Mouse (Mus musculus) large intestine, adult 2 months (tissue): ENCODE measurements around the gene Glb1l. TPM values are rescaled to one million over a fixed set of nuclear protein-coding genes. Genes with fewer than 3 reads are reported as not detected.
"Not testable (repeated sequence)": the region's sequence is repeated elsewhere in the genome, so short reads cannot be mapped to it uniquely, and the experiment has no call there.

Experiments used
- DNase-seq: peaks from one replicate; pipeline ENCODE4 v3.0.0-alpha.2; 2012; ENCODE audit warnings: low read depth, low spot score
- WGBS: fragments of 180-500 bp; shearing (Covaris S2); methylation state at CpG from one replicate; pipeline ENCODE4 v1.1.7; 2018; 5-methylcytosine and 5-hydroxymethylcytosine counted together
- polyA plus RNA-seq: library from polyadenylated mRNA; depleted of rRNA; stranded (reverse); fragments of >200 nt; gene quantifications from 2 replicates; pipeline ENCODE4 v1.2.3, GENCODE M21; 2012

The Glb1l gene
- polyA plus RNA-seq, 1 experiment: 2.1 TPM

DNA sequence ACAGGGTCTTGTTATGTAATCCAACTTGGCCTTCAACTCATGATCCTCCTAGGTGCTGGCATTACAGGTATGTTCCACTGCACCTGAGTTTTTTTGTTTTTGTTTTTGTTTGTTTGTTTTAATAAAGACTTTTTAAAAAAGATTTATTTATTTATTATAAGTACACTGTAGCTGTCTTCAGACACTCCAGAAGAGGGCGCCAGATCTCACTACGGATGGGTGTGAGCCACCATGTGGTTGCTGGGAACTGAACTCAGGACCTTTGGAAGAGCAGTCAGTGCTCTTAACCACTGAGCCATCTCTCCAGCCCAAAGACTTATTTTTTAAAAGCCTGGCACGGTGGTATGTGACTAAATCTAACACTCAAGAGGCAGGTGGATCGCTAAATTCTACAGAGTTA, 21.9 kb upstream of the Glb1l start:
- WGBS: 72% methylated on average over 4 of the region's 4 CpGs
- not testable (repeated sequence) for DNase-seq

DNA sequence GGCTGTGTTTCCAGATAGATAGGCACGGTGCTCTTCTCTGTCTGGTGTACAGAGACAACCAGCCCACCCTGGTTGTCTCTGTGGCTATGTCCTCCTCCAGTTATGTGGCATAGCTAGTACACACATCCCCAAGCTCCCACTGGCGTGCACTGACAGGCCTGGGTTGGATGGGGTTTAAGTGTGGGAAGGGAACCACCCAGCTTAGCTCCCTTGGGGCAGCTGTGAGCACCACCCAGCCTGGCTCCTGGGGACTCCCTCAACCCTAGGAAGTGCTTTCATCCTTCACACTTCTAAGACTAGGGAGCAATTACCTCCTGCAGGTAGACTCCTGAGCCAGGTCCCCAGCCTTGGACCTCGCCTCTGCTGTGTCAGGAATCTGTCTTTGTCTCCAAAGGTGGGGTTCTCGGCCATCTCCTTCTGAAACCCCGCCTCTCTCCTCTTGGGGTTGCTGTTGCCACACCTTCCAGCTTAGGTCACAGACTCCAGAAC, 21.1 kb upstream of the Glb1l start, which contains the start of gene A630095N17Rik:
Gene A630095N17Rik (minus strand): TSS at position 439 of the 489 bp plus-strand sequence.
- WGBS: 69% methylated on average over 5 of the region's 5 CpGs
- DNase-seq: no peak

DNA sequence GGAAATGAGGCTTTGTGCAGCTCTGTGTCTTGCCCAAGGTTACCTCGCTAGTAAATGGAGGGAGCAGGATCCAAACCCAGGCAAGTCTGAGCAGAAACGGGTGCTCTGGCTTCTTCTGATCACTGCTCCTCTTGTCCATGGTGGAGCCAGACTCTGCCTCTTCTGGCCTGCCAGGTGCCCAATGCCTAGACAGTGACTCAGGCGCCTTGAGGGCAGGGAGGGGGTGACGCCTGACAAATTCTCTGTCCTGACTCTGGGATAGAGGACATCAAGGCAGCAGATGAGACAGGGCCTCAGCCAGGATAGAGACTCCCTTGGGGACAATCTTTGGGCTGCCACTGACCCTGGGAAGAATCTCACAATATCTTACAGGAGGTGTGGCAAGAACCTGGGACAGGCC, 20.6 kb upstream of the Glb1l start:
- 72% methylated on average over 4 of the region's 4 CpGs for WGBS
- no peak for DNase-seq

DNA sequence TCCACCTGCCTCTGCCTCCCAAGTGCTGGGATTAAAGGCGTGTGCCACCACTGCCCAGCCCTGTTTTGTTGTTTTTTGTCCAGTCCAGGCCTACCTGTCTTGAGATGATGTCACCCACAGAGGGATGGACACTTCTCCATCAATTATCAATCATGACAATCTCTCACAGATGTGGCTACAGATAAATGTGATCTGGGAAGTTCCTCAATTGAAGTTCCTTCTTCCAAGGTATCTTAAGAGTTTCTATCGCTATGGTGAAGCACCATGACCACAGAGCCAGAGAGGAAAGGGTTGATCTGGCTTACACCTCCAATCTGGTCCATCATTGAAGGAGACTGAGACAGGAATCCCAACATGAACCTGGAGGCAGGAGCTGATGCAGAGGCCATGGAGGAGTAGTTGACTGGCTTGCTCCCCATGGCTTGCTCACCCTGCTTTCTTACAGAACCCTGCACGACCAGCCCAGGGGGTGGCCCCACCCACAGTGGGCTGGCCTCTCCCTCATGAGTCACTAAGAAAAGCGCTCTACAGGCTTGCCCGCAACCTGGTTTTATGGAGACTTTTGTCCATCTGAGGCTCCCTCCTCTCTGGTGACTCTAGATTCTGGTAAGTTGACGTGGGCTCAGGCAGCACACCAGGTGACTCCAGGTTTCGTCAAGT, 19.9 kb upstream of the Glb1l start:
- DNase-seq: no peak

DNA sequence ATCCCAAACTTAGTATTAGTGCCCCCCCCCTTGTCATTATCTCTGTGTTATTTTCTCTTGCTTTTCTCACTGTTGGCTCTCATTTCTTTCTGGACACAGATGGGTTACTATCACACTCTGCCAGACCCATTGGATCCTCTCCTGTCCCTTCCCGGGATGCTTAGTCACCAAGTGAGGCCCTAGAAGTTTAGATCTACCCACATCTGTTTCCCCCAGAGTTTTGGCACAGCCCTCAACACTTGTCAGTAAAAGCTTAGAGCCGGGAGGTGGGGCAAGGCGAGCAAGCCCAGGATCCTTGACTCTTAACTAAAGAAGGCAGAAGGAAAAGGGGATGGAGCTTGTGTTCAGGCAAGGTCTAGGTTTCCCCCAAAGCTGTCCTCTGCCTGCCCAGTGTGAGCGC, 18.5 kb upstream of the Glb1l start:
- WGBS: 58% methylated on average over 4 of the region's 4 CpGs
- no peak for DNase-seq

More for the DNA sequence above, 19.9 kb upstream of the Glb1l start:
- 50% methylated on average over 7 of the region's 7 CpGs for WGBS

DNA sequence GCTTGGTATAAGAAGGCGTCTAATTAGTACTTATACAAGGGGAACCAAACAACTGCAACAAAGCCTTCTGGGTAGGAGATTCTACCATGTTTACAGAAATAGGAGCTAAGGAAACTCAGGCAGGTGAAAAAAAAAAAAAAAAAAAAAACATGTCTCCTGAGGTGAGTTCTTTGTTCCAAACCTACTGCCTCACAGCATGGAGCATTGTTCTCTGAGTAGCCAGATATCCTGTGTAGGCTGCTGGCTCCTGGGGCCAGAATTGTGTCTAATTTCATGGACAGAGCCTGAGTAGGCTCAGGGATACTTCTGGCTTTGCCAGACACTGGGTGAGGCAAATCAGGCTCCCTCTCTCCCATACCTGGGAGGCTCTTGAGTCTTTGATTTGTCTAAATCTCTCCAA, 17.0 kb upstream of the Glb1l start:
- WGBS: 79% methylated on average over 1 of the region's 1 CpGs
- no peak for DNase-seq

DNA sequence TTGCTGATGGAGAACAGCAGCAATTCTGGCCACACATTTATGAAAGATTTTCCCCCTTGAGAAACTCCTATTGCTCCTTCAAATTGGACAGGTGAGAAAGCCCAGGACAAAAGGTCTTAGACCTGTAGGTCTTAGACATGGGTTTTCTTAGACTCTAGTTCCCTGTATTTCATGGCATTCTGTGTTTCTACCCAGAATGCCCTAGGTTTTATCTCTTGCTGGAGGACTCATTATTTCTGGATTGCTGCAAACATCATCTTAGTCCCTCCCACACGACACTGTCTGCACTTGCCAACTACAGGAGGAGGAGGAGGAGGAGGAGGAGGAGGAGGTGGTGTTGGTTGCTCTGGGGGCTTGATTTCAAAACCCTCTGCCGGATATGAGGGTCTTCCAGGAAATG, 15.5 kb upstream of the Glb1l start:
- DNase-seq: no peak

DNA sequence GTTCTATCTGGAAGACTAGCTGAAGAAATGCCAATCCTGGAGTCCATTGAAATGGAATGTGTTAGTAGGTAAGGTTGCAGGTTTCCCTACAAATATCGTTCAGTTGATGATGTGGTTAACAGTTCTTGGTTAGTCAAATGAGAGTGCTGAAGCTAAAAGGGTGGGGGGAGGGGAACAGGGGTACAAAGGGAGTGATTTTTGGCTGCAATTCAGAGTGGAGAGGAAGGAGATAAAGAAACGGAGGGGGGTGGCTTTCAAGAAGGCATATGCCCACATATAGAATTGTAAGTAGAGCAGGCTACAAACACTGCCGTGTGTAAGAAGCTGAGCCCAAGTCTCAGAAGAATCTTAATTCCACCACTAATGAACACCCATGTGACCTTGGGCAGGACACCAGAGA, 14.9 kb upstream of the Glb1l start:
- 61% methylated on average over 3 of the region's 3 CpGs for WGBS
- no peak for DNase-seq

More for the DNA sequence above, 15.5 kb upstream of the Glb1l start:
- 50% methylated on average over 2 of the region's 2 CpGs for WGBS

DNA sequence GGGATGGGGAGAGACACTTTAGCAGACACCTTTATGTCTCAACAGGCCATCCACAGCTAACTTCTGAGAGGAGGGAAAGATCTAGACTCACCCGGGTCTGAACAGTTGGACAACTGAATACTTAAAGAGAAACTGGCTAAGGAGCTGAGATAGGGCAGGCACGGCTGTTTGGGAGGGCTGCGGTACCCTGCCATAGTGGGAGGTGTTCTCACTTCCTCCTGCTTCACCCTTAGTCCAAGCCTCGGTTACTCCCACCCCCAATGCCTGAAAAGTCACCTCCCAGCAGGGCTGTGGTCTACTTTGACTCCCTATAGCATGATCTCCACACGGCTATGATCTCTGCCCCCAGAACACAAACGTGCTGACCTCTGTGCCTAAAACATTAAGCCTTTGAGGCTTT, 12.9 kb upstream of the Glb1l start:
- WGBS: 61% methylated on average over 6 of the region's 6 CpGs
- no peak for DNase-seq

DNA sequence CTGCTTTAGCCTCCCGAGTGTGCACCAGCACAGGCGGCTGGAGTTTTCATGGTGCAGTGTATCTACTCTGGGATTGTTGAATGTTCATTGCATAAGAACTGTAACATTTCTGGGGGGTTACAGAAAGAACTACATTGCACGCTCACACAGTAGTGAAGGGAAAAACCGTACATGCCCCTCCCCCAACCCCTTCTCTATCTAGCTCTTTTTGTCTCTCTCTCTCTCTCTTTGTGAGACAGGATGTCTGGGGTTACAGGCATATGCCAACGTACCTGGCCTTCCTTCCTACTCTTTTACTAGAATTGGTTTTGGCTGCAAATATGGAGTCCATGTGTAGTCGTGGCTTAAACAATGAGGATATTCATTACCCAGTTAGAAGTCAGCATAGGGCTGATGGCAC, 12.3 kb upstream of the Glb1l start:
- WGBS: 80% methylated on average over 6 of the region's 6 CpGs

DNA sequence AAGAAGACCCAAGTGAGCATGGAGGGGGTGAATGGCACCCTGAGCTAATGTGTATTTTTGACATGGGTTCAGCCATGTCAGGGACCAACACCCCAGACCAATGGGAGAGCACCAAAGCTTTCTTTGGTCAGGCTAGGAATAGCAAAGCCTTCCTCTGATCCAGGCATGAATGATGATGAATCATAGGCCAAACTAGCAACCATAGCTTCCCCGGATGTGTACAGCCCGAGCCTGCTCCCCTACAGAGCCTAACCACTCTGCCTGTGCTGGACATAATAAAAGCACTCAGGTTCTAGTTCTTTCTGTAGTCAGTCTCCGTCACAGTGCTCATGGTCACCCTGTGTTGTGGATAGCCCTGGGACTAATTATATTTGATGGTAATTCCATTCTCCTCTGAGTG, 10.9 kb upstream of the Glb1l start:
- DNase-seq: no peak
- 74% methylated on average over 3 of the region's 3 CpGs for WGBS

More for the DNA sequence above, 12.3 kb upstream of the Glb1l start:
- no peak for DNase-seq

DNA sequence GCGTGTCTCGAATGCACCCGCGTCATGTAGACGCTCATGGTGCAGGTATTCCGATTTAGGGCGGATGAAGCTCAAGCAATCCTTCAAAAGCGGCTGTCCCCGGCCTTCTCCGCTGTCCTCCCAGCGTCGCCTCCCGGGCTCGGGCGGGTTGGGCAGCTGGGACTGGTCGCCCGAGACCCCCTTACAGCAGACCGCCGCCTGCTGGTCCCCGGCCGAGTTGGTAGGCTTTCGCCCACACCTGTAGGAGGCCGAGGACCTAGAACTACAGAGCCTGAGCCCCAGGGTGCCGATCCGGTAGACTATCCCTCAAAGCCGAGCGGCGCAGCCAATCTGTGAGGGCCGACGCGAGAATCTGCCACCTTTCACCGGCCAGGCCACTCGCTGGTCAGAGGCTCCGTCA, 8.9 kb upstream of the Glb1l start, which contains the start of gene Tuba4a:
Gene Tuba4a (minus strand): TSS at position 335 of the 400 bp plus-strand sequence.
- no peak for DNase-seq
- WGBS: 3% methylated on average over 34 of the region's 34 CpGs

DNA sequence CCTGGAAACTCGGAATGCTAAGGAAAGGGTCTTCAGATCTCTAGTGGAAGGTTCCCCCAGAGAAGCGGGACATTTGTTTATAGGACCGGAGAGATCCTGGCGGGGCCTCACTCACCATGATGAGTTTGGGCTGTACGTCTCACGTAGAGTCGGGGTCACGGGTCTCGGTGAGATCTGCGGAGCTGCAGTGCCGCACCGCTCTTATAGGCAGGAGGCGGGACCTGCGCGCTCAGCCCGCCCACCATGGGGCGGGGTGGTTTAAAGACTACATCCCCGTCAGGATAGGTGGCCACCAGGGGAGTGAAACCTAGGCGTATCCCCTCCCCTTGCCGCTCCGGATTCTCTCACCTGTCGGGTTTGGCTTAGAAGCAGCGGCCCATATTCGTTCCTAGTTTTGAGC, 8.5 kb upstream of the Glb1l start:
- peak; percentile 71 for DNase-seq
- under 1% methylated on average over 24 of the region's 24 CpGs for WGBS

DNA sequence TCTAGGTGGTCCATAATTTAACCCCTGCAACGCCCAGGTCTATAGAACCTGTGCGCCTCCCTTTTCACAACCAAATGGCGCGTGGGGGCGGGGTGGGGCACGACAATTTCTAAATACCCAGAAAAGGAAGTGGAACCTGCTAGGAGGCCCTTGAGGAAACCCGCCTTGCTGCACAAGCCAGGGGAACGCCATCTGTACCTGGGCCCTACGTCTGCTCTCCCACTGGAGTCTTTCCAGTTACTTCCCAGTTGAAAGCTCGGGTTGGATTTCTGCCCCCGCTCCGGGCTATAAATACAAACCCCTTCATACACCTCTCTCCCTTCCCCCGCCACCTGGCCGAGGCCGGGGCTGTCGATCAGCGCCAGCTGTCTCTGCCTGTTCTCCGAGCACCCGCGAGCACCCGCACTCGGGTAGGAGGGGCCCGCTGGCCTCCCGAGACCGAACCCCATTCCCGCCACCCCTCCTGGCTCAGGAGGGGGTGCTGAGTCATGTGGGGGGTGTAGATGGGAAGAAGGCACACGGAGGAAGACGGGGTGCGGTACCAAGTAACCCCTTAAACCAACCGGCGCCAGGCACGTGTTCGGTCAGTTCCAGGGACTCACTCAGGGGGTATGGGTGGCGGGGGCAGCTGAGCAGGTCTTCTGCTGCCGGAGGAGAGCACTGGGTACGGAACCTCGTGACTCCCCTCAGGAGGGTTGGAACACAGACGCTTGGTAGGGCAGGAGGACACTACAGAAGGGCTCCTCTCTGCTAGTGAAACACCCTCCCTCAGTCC, 7.8 kb upstream of the Glb1l start:
- DNase-seq: no peak
- WGBS: 2% methylated on average over 38 of the region's 38 CpGs

DNA sequence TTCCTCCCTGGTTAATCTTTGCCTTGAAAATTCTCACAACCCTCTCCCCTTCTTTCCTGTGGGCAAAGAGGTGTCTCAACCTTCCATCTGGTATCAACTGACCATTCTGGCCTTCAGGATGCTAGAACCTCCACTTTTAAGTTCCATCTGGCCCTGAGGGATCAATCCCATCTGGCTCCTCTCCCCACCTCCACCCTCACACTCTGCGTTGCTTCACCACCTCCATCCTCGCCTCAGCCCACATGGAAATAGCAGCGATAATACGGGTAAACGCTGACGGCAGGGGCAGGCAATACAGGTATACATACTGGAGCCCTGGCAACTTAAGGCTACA, 7.2 kb upstream of the Glb1l start:
- no peak for DNase-seq
- WGBS: 7% methylated on average over 6 of the region's 6 CpGs

DNA sequence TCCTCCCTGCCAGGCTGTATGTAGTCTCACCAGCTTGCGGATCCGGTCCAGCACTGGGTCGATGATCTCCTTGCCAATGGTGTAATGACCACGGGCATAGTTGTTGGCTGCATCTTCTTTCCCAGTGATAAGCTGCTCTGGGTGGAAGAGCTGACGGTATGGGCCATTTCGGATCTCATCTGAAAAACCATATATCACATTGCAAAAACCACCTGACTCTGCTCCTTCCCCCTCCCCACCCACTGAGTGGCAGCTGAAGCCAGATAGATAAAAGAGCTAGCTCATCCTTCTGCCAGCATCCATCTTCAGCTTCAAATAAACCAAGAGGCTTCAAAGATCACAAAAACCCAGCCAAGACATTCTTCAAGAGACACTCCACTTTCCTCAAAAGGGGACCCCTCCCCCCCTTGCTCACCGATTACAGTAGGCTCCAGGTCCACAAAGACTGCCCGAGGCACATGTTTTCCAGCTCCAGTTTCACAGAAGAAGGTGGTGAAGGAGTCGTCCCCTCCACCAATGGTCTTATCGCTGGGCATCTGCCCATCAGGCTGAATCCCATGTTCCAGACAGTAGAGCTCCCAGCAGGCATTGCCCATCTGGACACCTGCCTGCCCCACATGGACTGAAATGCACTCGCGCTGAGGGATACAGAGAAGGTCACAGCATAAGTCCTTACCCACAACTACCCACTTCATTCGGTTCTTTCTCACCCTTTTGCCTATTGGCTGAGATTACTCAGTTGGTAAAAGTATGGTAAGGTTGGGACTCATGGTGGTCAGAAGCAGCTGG, 6.4 kb upstream of the Glb1l start:
- 66% methylated on average over 13 of the region's 13 CpGs for WGBS

DNA sequence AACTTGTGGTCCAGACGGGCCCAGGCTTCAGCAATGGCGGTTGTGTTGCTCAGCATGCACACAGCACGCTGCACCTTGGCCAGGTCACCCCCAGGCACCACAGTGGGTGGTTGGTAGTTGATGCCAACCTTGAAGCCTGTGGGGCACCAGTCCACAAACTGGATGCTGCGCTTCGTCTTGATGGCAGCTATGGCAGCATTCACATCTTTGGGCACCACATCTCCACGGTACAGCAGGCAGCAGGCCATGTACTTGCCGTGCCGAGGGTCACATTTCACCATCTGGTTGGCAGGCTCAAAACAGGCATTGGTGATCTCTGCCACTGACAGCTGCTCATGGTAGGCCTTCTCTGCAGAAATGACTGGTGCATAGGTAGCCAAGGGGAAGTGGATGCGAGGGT, 5.2 kb upstream of the Glb1l start:
- no peak for DNase-seq
- WGBS: 89% methylated on average over 9 of the region's 9 CpGs

More for the DNA sequence above, 6.4 kb upstream of the Glb1l start:
- no peak for DNase-seq

DNA sequence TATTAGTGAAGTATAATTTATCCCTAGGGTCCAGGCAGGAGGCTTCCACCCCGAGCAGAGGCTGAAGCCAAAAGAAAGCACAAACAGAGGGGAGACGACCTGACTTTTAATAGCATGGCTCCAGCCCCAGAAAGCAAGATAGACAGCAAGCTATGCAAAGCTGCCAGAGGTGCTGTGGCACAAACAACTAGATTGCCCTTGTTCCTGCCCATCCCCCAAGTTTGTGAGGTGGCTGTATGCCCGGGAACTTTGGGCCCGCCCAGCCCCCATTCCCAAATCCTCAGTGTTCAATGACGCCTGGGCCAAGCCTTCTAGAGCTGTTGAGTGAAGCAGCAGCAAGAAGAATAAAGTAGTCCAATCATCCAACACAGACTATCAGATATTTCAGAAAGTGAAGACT, 4.3 kb upstream of the Glb1l start:
- no peak for DNase-seq
- WGBS: 25% methylated on average over 5 of the region's 5 CpGs

DNA sequence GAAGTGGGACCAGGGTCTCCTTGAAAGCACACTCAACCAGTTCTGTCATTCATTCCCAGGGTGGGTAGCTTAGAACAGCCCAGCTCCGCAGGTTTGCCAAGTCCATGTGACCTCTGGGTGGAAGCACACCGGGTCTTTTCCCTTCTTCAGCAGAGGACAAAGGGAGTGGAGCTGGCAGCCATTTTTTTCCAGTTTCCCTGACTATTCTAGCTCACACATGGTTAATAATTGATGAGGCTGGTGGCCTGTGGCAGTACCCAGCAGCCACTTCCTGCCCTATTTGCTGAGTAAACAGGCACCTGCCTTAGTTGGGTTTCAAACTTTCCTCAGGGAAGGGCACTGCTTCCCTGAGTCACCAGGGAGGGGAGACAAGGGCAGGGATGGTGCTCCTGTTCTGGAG, 3.8 kb upstream of the Glb1l start:
- peak; percentile 85 for DNase-seq
- WGBS: 37% methylated on average over 2 of the region's 2 CpGs

DNA sequence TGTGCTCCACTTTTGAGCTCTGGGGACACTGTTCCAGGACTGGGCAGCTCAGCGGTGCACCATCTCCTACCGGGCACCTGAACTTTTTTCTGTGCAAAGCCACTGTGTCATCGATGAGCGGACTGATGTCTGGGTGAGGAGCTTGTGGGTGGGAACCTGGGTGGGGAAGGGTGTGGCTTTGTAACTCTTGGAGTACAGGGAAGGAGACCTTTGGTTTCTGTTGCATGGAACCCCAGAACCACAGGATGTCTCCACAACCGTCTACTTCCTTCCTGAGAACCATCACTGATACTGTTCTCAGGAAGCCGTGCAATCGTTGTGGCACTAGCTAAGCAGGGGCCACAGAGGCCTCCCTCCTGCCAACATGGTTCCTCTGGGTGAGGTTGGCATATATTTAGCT, 2.5 kb upstream of the Glb1l start:
- no peak for DNase-seq
- 33% methylated on average over 7 of the region's 7 CpGs for WGBS
